Mouse (Mus musculus): ENCODE measurements around the gene Ppm1h. TPM values are rescaled to one million over a fixed set of nuclear protein-coding genes. Genes with fewer than 3 reads are reported as not detected.

Ppm1h gene
- polyA plus RNA-seq, 1 experiment from 2014 or later: 26.0 TPM

GRCm38 (mm10) chr10:122679437-122680045 lies 979 bp downstream of the Ppm1h start:
- H3K27me3 ChIP-seq: no peaks in the 10 kb centered on the region
- in situ Hi-C loops (cut with MboI; ENCODE audit: low pct_unique_long_range_greater_than_20kb): loop anchor here (5.0 kb wide), 1 partner anchor 127 kb away; no protein-coding TSS in a partner anchor
- ATAC-seq (no peak), DNase-seq (ENCODE audit: low read depth, low spot score) (no peak)
- POLR2A ChIA-PET: interaction anchor here (0.7 to 1.8 kb wide), 4 partner anchors 28 to 136 kb away, joined by 3 to 10 read pairs (median 3); no protein-coding TSS in a partner anchor
- CTCF ChIA-PET: interaction anchor here (1.1 to 1.2 kb wide), 2 partner anchors 8 to 105 kb away, joined by 3 to 4 read pairs; no protein-coding TSS in a partner anchor
- TF ChIP-seq CTCF (IDR thresholded peaks at IDR 0.05): no peak

DNA sequence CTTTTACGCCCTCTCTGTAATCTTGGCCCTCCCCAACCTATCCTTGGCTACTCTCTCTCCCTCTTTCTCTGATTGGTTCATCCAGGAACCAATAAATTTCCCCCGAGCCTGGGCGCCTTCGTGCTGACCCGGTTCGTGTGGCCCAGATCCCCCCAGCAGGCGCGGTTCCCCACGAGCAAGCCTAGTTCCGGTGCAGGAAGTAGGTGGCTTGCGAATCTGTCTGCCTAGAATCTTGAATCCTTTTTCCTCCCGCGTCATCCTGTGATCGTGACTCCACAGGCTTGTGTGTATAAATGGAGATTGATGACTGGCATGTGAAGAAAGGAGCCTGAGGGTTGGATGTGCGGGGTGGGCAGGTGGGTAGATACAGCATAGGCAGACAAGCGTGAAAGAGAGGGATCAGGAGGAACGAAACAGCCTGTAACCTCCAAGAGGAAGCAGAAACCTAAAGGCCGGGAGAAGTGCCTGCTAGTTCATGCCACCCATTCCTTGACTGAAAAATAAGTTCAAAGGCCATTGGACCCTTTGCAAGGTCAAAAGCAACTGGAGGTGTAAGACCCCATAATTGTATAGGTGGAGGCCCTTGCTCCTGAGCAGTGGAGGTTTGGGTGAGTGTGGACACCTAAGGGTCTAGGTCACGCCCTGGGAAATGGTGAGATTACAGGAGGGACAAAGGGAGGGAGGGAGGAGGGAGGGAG lies 2.0 kb downstream of the Ppm1h start:
- no peak for TF ChIP-seq CTCF (IDR thresholded peaks at IDR 0.05)
- no peaks in the 10 kb centered on the region for H3K27me3 ChIP-seq
- DNase-seq (ENCODE audit: low read depth, low spot score) (no peak), ATAC-seq (no peak)
- POLR2A ChIA-PET: interaction anchor here (0.7 to 1.8 kb wide), 2 partner anchors 29 to 137 kb away, joined by 3 to 10 read pairs; no protein-coding TSS in a partner anchor
- CTCF ChIA-PET: no interaction called here
- in situ Hi-C loops (cut with MboI; ENCODE audit: low pct_unique_long_range_greater_than_20kb): no loop called here

DNA sequence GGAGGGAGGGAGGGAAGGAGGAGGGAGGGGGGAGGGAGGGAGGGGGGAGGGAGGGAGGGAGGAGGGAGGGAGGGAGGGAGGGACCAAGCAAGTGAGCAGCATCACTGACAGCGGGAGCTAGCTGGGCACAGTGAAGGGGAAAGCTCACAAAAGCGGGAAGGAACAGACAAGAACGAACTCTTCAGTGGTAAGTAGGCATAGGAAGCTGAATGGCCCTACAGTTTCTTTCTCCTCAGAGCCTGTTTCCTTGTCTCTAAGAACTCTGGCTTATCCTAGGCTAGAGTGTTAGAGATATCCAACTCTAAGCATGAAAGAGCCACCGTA lies 2.5 kb downstream of the Ppm1h start:
- POLR2A ChIA-PET: no interaction called here
- ATAC-seq (no peak), DNase-seq (ENCODE audit: low read depth, low spot score) (no peak)
- TF ChIP-seq CTCF (IDR thresholded peaks at IDR 0.05): no peak
- in situ Hi-C loops (cut with MboI; ENCODE audit: low pct_unique_long_range_greater_than_20kb): no loop called here
- no peaks in the 10 kb centered on the region for H3K27me3 ChIP-seq
- CTCF ChIA-PET: no interaction called here

DNA sequence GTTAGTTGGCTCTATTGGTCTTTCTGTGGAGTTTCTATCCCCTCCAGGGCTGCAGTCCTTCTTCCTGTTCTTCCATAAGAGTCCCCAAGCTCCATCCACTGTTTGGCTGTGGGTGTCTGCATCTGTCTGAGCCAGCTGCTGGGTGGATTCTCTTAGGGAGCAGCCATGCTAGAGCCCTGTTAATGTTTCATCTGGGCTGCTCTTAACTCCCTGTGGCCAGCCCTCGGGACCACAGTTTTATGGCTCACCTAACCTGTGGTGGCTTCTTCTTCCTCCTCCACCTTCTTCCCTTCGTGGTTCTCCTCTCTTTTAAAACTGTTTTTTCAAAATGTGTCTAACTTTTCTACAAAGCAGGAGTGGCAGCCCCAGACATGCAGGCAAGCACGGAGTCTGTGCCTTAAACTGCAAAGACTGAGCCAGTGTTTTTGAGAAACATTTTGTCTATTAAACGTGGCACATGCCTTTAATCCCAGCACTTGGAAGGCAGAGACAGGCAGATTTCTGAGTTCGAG lies 5.3 kb downstream of the Ppm1h start:
- DNase-seq (ENCODE audit: low read depth, low spot score) (no peak), ATAC-seq (no peak)
- no peak for TF ChIP-seq CTCF (IDR thresholded peaks at IDR 0.05)
- ChIA-PET CTCF (interaction anchor here (2.0 kb wide), 1 partner anchor 120 kb away, joined by 4 read pairs; no protein-coding TSS in a partner anchor), POLR2A (interaction anchor here (1.0 kb wide), 1 partner anchor 28 kb away, joined by 3 read pairs; no protein-coding TSS in a partner anchor)
- in situ Hi-C loops (cut with MboI; ENCODE audit: low pct_unique_long_range_greater_than_20kb): no loop called here
- H3K27me3 ChIP-seq: no peaks in the 10 kb centered on the region

- no peak for TF ChIP-seq CTCF (IDR thresholded peaks at IDR 0.05)
- in situ Hi-C loops (cut with MboI; ENCODE audit: low pct_unique_long_range_greater_than_20kb): no loop called here
- H3K27me3 ChIP-seq: no peaks in the 10 kb centered on the region
- CTCF ChIA-PET: no interaction called here
- ATAC-seq: no peak
- no peak for DNase-seq (ENCODE audit: low read depth, low spot score)
- POLR2A ChIA-PET: no interaction called here
Observed at GRCm38 (mm10) chr10:122685297-122685696, 6.7 kb downstream of the Ppm1h start.

GRCm38 (mm10) chr10:122685836-122686531 lies 7.4 kb downstream of the Ppm1h start:
- CTCF ChIA-PET: interaction anchor here (1.2 to 2.1 kb wide), 3 partner anchors 13 to 133 kb away, joined by 3 to 5 read pairs (median 3); no protein-coding TSS in a partner anchor
- no peak for ATAC-seq
- in situ Hi-C loops (cut with MboI; ENCODE audit: low pct_unique_long_range_greater_than_20kb): no loop called here
- POLR2A ChIA-PET: no interaction called here
- no peaks in the 10 kb centered on the region for H3K27me3 ChIP-seq
- no peak for TF ChIP-seq CTCF (IDR thresholded peaks at IDR 0.05)
- DNase-seq (ENCODE audit: low read depth, low spot score): no peak

DNA sequence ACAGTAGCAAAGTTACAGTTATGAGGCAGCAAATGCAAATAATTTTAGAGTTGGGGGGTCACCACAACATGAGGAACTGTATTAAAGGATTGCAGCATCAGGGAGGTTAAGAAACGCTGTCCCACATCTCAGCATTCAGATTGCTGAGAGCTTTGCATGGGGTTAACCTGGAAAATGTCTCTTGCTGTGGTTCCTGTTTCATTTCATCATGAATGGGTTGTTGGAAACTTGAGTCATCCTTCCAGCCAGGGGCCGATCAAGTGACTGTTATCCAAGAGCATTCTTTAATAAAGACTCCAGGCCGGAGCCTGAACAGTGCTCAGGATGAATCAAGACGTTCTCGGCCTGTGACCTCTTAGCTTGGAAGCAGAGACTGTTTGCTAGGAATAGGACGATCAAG lies 12.1 kb downstream of the Ppm1h start:
- CTCF ChIA-PET: interaction anchor here (1.3 kb wide), 1 partner anchor 138 kb away, joined by 3 read pairs; no protein-coding TSS in a partner anchor

GRCm38 (mm10) chr10:122693158-122693777 lies 14.7 kb downstream of the Ppm1h start:
- no peaks in the 10 kb centered on the region for H3K27me3 ChIP-seq
- ChIA-PET POLR2A (interaction anchor here (0.6 kb wide), 1 partner anchor 24 kb away, joined by 3 read pairs; no protein-coding TSS in a partner anchor), CTCF (no interaction called here)
- TF ChIP-seq CTCF (IDR thresholded peaks at IDR 0.05): no peak
- no peak for ATAC-seq
- in situ Hi-C loops (cut with MboI; ENCODE audit: low pct_unique_long_range_greater_than_20kb): no loop called here
- DNase-seq (ENCODE audit: low read depth, low spot score): no peak

More for the DNA sequence above, 12.1 kb downstream of the Ppm1h start:
- ATAC-seq (peak; percentile 85), DNase-seq (ENCODE audit: low read depth, low spot score) (no peak)
- TF ChIP-seq CTCF (IDR thresholded peaks at IDR 0.05): no peak
- POLR2A ChIA-PET: no interaction called here
- in situ Hi-C loops (cut with MboI; ENCODE audit: low pct_unique_long_range_greater_than_20kb): no loop called here
- H3K27me3 ChIP-seq: no peaks in the 10 kb centered on the region

- DNase-seq (ENCODE audit: low read depth, low spot score) (no peak), ATAC-seq (no peak)
- ChIA-PET POLR2A (interaction anchor here (0.6 kb wide), 1 partner anchor 96 kb away, joined by 6 read pairs; no protein-coding TSS in a partner anchor), CTCF (no interaction called here)
- no peaks in the 10 kb centered on the region for H3K27me3 ChIP-seq
- no peak for TF ChIP-seq CTCF (IDR thresholded peaks at IDR 0.05)
- in situ Hi-C loops (cut with MboI; ENCODE audit: low pct_unique_long_range_greater_than_20kb): no loop called here
Observed at GRCm38 (mm10) chr10:122693911-122694618, 15.5 kb downstream of the Ppm1h start.

GRCm38 (mm10) chr10:122696335-122696734 lies 17.8 kb downstream of the Ppm1h start:
- POLR2A ChIA-PET: interaction anchor here (1.4 kb wide), 1 partner anchor 19 kb away, joined by 3 read pairs; no protein-coding TSS in a partner anchor
- no peak for TF ChIP-seq CTCF (IDR thresholded peaks at IDR 0.05)
- ATAC-seq (no peak), DNase-seq (ENCODE audit: low read depth, low spot score) (no peak)
- in situ Hi-C loops (cut with MboI; ENCODE audit: low pct_unique_long_range_greater_than_20kb): no loop called here
- CTCF ChIA-PET: no interaction called here
- H3K27me3 ChIP-seq: no peaks in the 10 kb centered on the region
